Mouse (Mus musculus) adipocyte (in vitro differentiated cells): Measurements from ENCODE around the gene Fat2.
A peak's percentile ranks its signal among the peaks of the same experiment; 100 is the strongest.

Source experiments
- DNase-seq: peaks from one replicate; pipeline ENCODE4 v3.0.0-alpha.2; 2016; ENCODE audit warnings: low spot score

The Fat2 gene

DNA sequence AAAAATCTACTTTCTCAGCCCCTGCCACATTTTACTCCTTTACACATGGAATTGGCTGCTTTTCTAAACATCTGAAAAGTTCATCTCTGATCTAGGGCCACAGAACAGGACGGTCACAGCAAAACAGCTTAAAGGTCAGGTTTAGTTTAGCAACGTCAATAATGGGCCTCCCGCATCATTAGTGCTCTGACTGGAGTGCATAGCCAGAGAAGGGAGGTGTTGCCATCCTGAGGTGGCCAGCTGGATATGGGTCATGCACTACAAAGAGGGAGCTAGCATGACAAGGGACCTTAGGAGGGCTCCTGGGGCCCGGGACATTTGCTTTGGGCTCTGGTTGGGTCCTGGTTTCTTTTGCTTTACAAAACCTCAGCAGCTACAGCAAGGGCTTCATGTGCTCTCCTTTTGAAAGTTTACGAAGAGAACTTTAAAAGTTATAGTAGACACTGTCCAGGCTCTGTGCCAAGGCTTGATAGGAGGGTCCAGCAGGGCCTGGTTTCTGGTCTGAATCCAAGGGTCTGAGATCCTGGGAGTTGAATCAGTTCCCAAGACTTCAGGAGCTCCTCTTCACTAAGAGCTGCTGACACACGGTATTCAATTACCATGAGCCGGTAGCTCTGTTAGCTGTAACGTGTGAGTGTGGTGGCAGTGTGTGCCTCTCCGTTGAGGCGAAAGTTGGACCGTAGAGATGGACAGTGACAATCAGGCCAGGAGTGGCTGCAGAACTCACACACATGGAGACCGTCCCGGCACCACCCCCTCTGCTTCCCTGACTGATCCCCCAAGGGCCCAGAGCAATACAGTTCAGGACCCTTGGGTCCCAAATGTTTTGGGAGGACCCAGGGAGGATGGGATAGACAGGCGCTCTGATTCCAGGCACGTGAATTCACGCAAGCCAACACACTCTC lies 6.2 kb downstream of the Fat2 start:
- DNase-seq = no peak

DNA sequence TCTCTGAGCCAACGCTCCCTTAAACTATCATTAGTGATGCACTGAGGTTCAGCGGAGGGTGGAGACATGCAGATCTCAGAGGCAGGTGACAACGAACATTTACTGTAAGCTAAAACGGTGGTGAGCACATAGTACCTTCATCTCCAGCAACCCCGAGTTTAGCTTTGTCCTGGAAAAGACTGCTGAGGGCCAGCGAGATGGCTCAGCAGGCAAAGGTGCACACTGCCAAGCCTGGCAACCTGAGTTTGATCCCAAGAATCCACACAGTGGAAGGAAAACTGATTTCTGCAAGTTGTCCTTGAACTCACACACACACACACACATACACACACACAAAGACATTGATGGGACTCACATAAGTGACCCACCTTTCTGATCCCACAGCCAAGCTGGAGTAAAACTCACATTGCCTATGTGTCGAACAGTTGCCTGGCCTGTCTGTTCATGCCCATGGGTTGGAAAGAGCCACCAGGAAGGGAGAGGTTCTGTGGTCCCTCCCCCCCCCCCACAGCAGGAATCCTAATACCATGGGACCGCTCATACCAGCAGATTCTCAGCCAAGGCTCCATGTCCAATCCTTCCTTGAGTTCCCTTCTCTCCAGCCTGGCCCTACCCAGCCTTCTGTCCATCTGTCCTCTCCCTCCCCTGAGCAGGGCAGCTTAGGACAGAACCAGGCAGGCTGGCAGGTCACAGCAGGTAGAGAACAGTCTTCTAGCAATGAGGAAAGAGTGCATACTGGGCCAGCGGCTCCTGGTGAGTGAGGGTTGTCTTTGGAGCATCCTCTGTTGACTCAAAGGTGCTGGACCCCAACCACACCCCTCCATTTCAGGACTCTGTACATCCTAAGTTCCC lies 8.6 kb downstream of the Fat2 start:
- no peak for DNase-seq

DNA sequence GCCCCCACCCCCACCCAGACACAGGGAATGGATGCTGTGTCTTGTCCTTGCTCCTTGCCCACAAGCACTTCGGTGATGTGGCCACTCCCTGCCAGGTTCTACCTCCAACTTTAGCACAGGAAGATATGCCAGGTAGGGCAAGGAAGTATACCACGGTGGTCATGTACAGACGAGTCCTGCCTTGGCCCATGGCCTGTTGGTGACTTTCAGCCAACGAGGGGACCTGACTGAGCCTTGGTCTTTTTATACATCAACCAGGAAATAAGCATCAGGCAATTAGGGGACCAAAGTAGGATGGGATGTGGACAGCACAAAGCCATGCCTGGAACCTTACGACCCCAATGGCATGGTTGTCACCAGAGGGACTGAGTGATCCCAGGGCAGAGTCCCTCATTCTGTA lies 9.3 kb downstream of the Fat2 start:
- DNase-seq = no peak

DNA sequence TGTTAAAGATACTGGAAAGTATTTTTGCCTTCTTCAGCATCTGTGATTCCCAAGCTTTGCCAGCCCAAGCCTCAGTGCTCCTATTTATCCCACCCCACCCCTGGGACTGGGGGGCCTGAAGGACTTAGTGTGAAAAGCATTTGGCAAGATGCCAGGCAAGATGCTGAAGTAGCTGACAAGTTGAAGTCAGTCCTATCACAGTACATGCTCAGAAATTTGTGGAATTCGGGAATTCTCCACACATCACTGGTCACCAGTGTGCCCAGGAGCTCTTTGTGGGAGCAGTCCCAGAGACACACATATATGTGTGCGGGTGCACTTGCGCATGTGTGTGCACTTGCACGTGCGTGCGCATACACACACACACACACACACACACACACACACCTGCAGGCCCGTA lies 10.2 kb downstream of the Fat2 start:
- DNase-seq = no peak

DNA sequence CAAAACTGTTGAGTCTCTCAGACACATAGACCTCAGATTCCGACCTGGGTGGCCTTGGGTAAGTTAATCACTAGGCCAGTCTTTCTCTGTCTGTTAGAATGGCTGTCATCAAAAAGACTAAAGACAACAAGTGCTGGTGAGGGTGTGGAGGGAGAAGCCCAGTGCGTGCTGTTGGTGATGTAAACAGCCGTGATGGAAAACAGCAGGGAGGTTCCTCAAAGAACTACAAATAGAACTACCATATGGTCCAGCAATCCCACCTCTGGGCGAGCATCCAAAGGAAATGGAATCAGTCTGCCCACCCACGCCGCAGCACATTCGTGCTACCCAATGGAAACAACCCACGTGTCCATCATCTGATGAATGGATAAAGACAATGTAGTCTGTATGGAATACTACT lies 12.5 kb downstream of the Fat2 start:
- DNase-seq = no peak

DNA sequence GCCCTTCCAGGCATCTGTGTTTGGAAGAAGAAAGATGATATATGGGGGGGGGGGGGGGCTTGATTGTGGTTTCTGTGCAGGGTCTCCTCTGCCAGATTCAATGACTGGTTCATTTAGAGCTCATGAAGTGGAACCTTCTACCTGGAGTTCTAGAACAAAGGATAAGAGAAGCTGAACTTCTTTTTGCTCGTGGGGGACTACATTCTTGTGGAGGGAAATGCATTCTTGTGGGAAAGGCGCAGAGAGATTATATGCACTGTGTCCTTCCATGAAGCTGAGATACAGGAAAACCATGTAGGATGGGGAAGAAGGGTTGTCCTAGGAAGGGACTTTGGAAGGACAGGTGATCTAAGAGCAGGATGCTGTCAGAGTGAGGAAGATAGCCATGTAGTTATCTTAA lies 15.4 kb downstream of the Fat2 start:
- DNase-seq = no peak

DNA sequence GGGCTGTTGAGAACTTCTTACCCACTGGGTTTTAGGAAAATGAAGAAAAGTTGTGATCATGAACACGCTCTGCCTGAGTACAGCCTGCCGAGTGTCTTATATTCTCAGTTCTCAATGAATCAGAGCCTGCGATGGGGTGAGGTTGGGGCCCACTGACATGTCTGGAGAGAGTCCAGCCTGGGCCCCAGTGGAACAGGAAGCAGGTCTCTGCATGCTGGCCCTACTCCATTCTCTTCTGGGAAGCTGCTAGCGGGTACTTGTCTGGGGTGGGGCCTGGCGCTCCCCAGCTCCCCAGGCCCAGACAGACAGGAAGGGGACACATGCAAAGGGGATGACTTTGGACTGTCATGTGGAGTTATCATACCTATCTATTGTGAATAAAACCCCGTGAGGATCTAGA lies 20.4 kb downstream of the Fat2 start:
- no peak for DNase-seq

DNA sequence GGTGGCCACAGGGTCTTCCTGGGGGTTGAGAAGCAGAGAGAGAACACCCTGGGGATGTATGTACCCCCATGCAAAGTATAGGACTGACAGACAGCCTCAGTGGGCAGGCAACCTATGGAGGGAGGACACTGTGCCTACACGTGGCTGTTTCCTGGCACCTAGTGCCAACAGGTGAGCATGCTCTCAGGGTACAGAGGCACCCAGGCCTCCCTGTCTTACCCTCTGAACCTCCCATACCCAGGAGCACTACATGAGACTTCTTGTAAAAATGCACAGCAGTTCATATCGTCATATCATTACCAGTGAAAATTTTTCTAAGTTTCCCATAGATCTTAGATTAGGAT lies 21.7 kb downstream of the Fat2 start:
- DNase-seq = no peak

DNA sequence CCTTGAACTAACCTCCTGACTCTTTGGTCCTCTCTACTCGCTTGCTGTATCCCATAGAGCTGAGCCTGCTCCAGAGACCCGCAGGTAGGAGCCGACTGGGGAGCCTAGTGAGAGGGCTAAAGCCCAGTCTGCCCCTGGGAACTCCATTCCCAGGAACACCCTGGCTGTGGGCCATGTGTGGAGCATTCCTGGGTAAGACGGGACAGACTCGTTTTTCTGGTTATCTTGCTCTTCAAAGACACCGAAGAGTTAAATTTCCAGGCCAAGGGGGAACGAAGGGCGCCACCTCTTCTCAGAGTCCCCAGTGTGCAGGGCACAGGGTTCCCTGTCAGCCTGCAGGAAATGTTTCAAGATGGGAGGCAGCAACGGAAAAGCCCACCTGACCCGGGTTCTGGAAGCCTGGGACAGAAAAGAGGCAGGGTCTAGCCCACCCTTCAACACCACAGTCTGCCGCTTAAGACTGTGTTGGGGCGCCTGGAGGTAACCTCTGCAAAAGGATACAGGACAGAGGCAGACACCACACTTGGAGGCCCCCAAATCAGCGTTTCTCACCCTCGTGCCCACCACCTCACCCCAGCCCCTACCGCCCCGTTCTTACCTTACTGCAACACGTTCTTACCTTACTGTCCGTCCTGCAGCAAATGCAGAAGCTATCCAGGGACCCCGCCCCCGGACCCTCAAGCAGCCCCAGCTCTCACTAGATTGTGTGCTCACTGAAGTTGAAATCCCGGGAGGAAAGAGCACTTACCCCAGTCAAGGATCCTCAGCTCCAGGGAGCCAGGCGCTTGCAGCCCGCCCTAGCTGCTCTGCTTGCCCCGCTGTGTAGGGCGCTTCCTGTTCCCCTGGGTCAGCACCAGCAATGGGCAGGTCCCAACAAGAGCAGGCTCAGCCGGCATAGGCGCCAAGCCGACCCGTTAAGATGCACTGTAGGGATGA lies 22.3 kb downstream of the Fat2 start:
- no peak for DNase-seq

DNA sequence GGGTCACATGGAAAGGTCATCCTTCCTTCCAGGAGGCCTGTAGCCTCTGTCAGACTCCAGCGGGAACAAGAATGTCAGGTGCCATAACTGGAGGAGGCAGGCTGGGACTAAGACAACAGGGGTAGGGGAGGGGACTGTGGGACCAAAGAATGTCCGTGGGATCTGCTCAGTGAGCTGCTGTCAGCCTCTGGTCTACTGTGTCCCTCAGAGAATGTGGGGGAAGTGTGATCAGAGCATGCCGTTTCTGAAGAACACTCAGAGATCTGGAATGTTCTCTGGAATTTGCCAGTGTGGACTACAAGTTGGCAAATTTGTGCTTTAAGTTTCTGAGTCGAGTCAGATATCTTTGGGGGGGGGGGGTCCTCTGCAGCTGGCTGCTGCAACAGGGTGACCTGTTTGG lies 34.0 kb downstream of the Fat2 start:
- no peak for DNase-seq

DNA sequence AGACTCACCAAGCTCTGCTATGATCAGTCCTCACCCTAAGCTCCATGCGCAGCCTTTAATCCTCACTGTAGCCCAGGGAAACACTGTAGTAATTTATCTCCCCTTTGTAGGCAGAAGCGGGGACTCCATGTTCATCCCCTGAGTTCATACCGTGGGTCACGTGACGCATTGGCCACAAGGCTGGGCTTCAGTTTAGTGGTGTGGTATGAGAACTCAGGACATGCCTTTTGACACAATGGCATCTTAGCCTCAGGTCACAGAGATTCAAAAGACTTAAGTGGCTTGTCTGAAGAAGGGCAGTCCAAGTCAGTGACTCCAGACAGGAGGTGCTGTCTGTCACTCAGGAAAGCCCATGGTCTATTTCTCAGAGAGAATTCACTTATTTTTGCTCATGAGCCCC lies 43.2 kb downstream of the Fat2 start:
- DNase-seq = no peak

DNA sequence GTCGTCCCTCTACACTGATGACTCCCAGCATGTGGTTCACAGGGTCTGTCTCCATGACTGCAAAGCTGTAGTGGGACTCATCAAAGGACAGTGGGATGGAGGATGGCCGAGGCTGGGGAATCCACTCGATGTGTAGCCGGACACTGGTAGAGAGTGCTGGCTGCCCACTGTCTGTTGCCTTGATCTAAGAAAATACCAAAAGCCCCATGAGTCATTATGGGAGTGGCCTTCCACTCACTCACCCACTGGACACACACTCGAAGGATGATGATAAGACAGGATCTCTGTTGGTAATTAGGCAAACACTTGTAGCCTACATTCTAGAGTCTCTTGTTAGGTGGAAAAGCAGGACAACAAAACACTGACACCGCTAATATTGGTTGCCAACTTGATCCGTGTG lies 44.5 kb downstream of the Fat2 start:
- DNase-seq = no peak

DNA sequence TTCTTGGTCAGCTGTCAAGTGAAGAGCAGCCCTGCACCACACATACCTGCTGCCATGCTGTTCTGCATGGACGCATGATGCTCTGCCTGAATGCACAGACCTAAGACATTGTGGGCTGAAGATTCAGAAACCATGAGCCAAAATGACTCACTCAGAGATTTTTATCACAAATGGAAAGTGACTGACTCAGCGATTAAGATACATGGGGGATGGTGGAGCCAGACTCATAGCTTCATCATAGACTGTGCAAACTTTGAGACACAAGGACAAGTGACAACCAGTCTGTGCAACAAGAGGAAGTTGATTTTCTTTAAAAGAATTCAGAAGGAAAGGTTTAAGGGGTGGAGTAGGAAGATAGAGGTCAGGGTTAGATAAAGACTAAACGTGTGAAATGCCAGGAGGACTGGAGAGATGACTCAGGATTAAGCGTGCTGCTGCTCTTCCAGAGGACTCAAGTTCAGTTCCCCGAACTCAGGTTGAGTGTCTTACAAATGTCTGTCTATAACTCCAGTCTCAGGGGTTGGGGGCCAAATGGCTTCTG lies 46.4 kb downstream of the Fat2 start:
- DNase-seq = no peak

DNA sequence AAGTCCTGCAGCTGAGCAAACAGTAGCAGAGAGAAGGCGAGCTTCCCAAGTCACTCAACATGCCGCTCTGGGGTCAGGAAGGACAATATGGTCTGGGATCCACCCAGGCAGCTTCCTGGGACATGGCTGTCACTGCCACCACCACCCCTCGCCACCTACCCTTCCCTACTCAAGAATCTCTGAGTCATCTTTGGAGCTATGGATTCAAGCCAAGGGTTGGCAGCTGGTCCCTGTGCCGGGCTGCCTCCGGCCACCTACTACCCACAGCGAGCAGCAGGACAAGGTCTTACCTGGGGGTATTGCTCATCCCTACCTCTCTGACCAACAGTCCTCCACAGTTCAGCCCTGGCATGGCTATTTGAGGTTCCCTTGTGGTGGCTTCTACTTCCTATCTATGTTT lies 61.6 kb downstream of the Fat2 start:
- DNase-seq = peak; percentile 22

DNA sequence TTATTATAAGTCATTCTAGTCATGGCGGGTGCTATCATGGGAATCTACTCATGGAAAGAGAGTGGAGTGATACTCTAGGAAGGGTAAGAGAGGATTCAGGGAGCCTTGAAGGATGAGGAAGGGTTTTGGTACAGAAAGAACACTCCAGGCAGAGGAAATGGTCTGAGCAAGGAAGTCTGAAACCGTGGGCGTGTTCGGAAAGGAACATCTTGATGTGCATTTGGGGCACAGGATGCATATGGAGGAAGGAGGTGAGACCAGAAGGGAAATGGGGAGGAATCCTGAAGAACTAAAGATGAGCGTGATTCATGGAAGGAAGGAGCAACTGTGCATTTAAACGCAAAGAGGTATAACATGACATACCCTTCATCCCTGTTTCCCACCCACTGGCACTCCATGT lies 67.8 kb downstream of the Fat2 start:
- no peak for DNase-seq

DNA sequence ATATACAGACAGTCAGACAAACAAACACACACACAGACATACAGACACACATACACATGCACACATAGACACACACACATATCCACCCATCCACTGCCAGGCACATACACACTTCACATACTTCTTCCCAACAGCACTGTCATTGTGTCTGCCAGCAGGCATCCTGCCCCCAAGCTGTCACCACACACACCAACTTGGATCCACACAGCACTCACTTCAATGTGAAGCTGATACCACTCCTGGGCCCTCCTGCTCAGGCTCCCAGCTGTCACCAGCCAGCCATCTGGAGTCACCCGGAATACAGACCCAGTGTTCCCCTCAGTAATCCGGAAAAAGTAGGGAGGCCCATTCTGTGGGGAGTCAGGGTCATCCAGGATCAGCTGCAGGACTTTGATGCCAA lies 70.7 kb downstream of the Fat2 start:
- DNase-seq = no peak

DNA sequence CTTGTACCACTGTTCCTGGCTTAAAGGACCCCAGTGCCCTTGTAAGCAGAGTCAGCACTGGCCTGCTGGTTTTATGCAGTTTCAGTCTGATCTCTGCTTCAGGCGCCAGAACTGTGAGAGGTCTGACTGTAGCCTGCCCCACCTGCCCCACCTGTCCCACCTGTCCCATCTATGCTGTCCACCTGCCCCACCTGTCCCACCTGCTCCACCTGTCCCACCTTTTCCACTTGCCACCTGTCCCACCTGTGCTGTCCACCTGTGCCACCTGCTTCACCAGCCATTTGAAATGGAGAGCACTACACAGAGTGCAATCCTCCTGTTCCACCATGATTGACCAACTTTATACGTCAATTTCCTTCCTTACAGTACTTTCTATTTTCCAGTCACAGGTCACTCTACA lies 72.0 kb downstream of the Fat2 start:
- no peak for DNase-seq

DNA sequence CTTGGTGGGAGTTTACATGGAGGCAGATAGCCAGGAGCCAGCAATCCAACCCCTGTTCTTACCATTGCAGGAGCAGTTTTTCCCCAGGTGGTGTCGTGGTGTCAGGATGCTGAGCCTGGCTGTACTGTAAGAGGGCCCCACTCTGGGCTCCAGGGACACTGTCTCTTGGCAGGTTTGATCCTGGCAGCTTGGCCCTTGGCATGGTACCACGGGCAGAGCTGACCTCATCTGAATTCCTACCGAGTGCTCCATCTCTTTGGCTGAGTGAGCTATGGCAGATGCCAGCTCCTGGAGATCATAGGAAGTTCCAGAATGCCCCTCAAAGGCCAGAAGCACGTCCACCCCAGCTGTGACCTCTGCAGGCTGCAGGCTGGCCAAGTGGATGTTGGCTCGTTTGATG lies 74.4 kb downstream of the Fat2 start:
- peak; percentile 40 for DNase-seq

DNA sequence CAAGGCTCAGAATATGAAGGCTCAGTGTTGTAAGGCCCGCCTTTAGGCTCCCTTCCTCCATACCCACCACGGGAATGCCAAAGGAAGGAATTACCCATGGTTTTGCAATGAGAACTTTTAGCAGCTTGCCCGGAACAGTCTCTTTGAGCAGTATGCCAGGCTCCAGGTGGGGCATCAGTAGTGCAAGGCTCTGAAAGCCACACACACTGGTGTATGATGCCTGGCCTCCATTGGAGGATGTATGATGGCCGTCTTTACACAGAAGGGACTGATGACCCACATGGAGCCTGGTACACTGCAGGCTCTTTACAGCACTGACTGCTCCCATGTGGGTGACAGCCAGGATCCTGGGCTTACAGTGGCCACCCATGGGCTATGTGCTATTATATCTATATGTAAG lies 75.3 kb downstream of the Fat2 start:
- no peak for DNase-seq

DNA sequence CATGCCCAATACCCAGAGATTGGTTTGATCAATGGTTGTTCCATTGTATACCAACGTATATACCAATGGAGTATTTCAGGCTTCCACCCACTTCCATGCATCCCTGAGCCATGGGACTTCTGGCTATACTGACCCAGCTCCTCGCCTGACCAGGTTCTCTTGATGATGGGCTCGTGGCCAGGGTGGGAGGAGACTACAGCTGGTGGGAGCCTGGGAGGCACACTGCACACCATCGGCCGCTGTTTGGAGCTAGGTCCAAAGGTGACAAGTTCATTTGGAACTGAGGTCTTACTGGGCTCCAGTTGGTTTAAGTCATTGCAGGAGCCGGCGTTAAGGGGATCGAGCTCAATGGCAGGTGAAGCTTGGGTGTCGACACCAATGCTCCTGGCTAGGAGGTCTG lies 83.0 kb downstream of the Fat2 start:
- no peak for DNase-seq

DNA sequence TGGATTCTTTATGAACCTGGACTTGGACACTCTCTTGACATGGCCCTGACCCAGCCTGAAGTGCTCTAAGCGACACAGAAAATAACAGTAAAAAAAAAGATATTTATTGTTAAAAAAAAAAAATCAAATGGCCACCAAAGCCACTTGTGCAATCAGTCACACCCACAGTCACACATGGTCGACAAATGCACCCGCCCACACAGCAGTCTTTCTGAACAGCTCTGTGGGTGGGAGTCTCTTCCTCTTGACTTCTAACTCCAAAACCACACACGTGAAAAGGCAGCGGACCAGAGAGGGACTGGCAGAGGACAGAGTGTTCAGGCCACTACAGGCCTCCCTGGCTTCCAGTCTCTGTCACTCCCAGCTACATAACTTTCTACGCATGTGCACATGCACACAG lies 85.8 kb downstream of the Fat2 start:
- DNase-seq = no peak

DNA sequence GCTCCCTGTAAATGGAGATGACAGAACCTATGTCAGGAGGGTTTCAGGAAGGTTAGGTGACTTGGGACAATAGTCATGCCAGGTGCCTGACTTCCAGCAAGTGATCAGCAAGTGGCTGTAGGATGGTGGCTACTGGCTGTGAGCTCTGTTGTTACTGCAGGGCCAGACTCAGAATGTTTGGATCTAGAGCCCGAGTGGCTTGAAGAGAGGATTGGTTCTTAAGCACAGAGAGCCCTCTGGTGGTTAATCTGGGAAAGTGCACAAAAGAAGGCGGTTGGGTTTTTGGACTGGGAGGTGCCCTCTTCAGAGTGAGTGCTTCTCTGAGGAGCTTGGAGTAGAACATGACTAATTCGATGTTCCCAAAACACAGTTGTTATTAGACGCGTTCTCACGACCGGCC lies 95.8 kb downstream of the Fat2 start:
- peak; percentile 78 for DNase-seq
